Mouse (Mus musculus) embryo, embryonic 11.5 days (tissue): ENCODE results near the gene Chad.

Experiments used
- DNase-seq: peaks from one replicate; pipeline ENCODE4 v3.0.0-alpha.2; 2012; ENCODE audit warnings: low read depth, low spot score

The Chad gene

DNA sequence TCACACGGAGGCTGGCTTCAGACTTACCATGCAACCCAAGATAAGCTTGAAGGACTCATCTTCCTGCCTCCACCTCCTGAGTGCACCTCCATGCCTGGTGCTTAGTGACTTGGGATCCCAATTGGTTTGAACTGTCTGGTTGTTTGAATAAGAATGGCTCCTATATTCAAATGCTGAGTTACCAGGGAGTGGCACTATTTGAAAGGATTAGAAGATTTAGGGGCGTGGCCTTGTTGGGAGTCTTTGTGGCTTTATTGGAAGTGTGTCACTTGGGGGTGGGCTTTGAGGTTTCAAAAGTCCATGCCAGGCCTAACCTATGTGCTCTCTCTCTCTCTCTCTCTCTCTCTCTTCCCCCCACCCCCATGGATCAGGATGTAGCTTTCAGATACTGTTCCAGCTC lies 52.8 kb downstream of the Chad start:
- no peak for DNase-seq
